Mouse (Mus musculus) bone marrow, adult 2 months (tissue): ENCODE results near the gene Aurkaip1. TPM values are rescaled to one million over a fixed set of nuclear protein-coding genes. Genes with fewer than 3 reads are reported as not detected.

ENCODE experiments used
- H3K27ac ChIP-seq: fragments of 200-500 bp; 2 replicates; pipeline ENCODE4 v1.5.1; 2012; ENCODE audit warnings: low read depth, mild to moderate bottlenecking, control low read depth, inconsistent platforms, low read length; ENCODE audit not compliant: control insufficient read depth, poor library complexity, insufficient read depth
- H3K4me1 ChIP-seq: fragments of 200-500 bp; 2 replicates; pipeline ENCODE4 v1.6.1; 2011; ENCODE audit warnings: low read length; ENCODE audit not compliant: control insufficient read depth, insufficient read depth
- H3K4me3 ChIP-seq: fragments of 200-500 bp; replicated peaks from 2 replicates; pipeline ENCODE3; 2011; ENCODE audit warnings: mild to moderate bottlenecking, low read depth, low read length, control low read depth; ENCODE audit not compliant: control insufficient read depth
- CTCF ChIP-seq: fragments of 200-500 bp; IDR thresholded peaks from 2 replicates; pipeline ENCODE4 v1.5.1; 2011; ENCODE audit warnings: low read length, control low read depth; ENCODE audit not compliant: control insufficient read depth, insufficient read depth
- POLR2A ChIP-seq: fragments of 200-500 bp; IDR thresholded peaks from 2 replicates; pipeline ENCODE4 v1.6.1; 2011; ENCODE audit warnings: low read depth, mild to moderate bottlenecking, control low read depth, low read length, borderline replicate concordance; ENCODE audit not compliant: control insufficient read depth
- WGBS: fragments of 180-500 bp; shearing (Covaris S2); methylation state at CpG from one replicate; pipeline ENCODE4 v1.1.7; 2018; 5-methylcytosine and 5-hydroxymethylcytosine counted together
- polyA plus RNA-seq: library from polyadenylated mRNA; stranded (reverse); fragments of >200 nt; gene quantifications from 2 replicates; pipeline ENCODE4 v1.2.4, GENCODE M21; 2011; ENCODE audit warnings: low replicate concordance; ENCODE audit not compliant: missing spikeins, insufficient read depth, insufficient read length

The Aurkaip1 gene
- polyA plus RNA-seq, 1 experiment: 114 TPM

DNA sequence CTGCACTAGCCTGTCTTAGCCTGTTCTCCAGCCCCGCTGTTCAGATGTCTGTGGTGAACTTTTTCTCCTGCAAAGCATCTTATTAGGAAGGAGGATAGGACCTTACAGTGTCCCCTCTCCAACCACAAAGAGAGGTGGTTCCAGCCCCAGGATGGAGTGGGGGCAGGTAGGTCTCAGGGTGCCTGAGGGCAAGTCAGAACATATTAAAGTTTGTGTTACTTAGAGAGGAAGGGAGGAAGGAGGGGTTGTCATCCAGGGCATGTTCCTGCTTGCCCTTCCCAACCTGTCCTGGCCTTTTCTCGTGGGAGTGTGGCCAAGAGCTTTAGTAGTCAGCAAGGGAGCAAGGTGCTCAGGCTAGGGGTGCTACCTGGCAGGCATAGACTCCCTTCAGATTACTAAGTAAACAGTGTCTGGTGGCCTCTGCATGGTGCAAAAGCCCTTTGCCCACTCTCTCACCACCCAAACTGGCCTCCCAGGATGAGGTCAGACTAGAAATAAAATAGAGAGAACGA lies 40.4 kb upstream of the Aurkaip1 start:
- H3K4me3 ChIP-seq: no peak overlapping the region
- WGBS: 74% methylated on average over 3 of the region's 3 CpGs
- no peaks in the 10 kb centered on the region for H3K4me1 ChIP-seq
- TF ChIP-seq CTCF: no peak
- TF ChIP-seq POLR2A: no peak
- H3K27ac ChIP-seq: no peak overlapping the region

DNA sequence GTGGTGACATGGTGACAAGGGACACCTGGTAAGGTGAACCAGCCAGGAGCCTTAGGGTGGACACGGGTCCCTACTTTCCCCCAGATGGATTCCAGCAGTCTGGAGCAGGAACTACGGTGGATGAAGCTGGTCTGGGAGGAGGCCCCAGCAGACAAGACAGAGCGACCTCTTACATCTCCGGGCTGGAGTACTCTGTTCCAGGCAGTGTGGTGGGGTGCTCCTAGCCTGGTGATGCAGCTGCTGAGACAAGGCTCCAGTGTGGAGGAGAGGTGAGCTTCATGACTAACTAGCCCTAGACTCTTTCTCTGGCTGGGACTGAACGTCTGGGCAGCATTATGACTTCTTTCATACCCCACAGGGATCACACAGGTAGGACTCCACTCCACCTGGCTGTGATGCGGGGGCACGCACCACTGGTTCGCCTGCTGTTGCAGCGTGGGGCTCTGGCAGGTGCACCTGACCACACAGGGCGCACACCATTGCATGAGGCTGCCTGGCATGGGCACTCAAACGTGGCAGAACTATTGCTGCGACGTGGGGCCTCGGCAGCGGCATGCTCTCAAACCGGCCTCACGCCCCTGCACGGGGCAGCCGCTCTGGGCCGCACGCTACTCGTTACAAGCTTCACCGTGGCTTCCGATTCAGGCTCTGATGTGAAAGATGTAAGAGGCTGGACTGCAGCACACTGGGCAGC lies 39.7 kb upstream of the Aurkaip1 start:
- TF ChIP-seq POLR2A (no peak), CTCF (no peak)
- Histone ChIP-seq H3K4me3 (no peak overlapping the region), H3K27ac (no peak overlapping the region), H3K4me1 (no peaks in the 10 kb centered on the region)
- WGBS: 85% methylated on average over 24 of the region's 24 CpGs

DNA sequence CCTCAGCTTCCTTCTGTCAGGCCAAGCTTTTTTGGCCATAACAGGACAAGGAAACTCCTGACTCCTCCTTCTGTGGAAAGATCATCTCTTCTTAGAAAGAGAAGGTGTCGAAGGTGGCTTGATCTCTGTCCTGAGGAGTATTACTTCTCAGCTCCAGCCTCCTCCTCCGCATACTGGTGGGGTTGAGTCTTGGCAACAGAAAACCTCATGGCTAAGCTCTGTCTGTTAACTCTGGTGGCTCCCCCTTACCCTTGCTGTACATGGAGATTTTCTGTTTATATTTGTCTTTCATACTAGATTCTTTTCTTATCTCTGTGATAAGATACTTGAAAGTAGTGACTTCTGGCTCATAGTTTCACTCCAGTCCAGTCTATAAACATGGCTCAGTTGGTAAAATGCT lies 37.3 kb upstream of the Aurkaip1 start:
- Histone ChIP-seq H3K4me3 (no peak overlapping the region), H3K27ac (no peak overlapping the region), H3K4me1 (no peaks in the 10 kb centered on the region)
- WGBS: 78% methylated on average over 2 of the region's 2 CpGs
- TF ChIP-seq POLR2A: no peak
- no peak for TF ChIP-seq CTCF

DNA sequence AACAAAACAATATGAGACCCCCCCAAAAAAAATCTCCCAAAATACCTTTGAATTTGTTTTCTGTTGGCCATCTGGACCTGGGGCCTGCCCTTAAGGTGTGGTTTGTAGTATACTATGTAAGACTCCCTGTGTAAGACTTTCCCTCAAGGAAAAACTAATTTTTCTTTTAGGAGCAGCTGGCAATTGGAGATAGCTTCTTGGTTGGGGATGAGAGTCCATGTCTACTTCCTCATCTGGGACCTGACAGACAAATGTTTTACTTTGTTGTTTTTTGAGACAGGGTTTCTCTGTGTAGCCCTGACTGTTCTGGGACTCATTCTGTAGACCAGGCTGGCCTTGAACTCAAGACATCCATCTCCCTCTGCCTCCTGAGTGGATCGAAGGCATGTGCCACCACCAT lies 29.0 kb upstream of the Aurkaip1 start:
- TF ChIP-seq CTCF (no peak), POLR2A (no peak)
- Histone ChIP-seq H3K27ac (no peak overlapping the region), H3K4me3 (no peak overlapping the region), H3K4me1 (peaks cover 3% of the 10 kb centered on the region; the same call in 1 of the 2 replicates)
- WGBS: 88% methylated on average over 1 of the region's 1 CpGs

DNA sequence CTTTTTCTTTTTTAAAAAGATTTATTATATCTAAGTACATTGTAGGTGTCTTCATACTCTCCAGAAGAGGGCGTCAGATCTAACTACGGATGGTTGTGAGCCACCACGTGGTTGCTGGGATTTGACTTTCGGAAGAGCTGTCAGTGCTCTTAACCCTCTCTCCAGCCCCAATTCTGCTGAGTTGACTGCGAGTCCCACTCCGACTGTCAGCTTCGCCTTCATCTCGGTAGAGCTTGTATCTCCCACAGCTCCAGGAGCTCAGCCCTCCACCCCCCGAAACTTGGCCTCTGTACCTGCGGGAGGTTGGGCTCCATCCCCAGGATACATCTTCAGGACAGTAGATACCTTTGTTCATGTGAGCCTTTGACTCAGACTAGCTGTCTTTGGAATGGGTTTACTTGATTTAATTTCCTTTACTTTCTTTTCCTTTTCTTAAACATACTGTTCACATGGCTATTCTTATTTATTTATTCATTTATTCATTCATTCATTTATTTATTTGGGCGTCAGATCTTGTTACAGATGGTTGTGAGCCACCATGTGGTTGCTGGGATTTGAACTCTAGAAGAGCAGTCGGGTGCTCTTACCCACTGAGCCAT lies 28.2 kb upstream of the Aurkaip1 start, which contains the start of gene Mrpl20:
Gene Mrpl20 (plus strand): TSS at position 138 of the 599 bp plus-strand sequence.
- H3K27ac ChIP-seq: peak within 1 kb of the TSS; percentile 88
- TF ChIP-seq POLR2A (no peak), CTCF (no peak)
- H3K4me3 ChIP-seq: peak within 1 kb of the TSS; percentile 97
- peaks cover 3% of the 10 kb centered on the region; the same call in 1 of the 2 replicates for H3K4me1 ChIP-seq
- 9% methylated on average over 12 of the region's 12 CpGs for WGBS

DNA sequence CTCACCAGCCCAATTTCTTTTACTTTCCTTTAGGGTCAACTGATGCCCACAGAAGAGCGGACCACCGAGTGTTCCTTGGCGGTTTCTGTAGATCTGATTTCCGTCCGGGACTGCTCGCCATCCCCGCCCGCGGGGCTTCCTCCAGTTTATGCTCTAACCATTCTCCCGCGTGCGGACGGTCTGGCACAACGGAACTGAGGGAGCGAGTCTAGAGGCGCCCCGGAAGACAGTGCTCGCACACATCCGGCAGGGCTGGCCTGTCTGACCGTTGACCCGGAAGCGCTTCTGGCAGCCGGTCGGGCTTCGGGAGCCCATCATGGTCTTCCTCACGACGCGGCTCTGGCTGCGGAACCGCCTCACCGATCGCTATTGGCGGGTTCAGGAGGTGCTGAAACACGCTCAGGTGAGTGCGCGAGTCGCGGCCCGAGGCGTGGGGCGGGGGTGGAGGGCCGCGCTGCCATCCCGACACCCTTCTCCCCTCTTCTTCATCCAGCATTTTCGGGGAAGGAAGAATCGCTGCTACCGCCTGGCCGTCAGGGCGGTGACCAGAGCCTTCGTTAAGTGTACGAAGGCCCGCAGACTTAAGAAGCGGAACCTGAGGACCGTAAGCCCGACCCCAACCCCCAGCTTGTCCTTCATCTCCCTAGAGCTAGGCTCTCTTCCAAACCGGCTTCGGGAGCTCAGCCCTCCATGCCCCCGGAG lies 27.6 kb upstream of the Aurkaip1 start:
- Histone ChIP-seq H3K4me3 (peak overlapping the region; percentile 97), H3K4me1 (peaks cover 3% of the 10 kb centered on the region; the same call in 1 of the 2 replicates), H3K27ac (peak overlapping the region; percentile 88)
- peak; percentile 83; the same call in 1 of the 2 replicates for TF ChIP-seq POLR2A
- TF ChIP-seq CTCF: no peak
- under 1% methylated on average over 58 of the region's 58 CpGs for WGBS

DNA sequence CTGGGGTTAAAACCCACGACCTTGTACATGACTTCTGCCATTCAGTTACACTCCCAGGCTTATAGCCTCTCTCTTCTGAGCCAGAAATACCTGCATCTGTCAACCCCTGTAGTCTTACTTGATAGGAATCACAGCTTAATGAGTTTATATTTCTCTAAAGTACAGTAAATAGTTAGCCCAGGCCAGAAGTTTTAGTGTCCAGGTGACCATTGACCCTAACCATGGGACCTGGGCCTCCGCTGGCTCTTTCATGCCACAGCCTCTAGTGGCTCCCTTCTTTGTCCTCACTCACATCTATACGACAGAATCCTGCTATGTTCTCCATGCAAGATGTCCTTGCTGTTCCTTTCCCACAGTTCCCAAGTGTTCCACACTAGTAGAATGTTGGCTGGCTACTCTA lies 23.2 kb upstream of the Aurkaip1 start:
- 87% methylated on average over 3 of the region's 3 CpGs for WGBS
- H3K4me3 ChIP-seq: no peak overlapping the region
- no peak overlapping the region for H3K27ac ChIP-seq
- H3K4me1 ChIP-seq: peaks cover under 1% of the 10 kb centered on the region; the same call in 1 of the 2 replicates
- TF ChIP-seq CTCF: no peak
- TF ChIP-seq POLR2A: no peak

DNA sequence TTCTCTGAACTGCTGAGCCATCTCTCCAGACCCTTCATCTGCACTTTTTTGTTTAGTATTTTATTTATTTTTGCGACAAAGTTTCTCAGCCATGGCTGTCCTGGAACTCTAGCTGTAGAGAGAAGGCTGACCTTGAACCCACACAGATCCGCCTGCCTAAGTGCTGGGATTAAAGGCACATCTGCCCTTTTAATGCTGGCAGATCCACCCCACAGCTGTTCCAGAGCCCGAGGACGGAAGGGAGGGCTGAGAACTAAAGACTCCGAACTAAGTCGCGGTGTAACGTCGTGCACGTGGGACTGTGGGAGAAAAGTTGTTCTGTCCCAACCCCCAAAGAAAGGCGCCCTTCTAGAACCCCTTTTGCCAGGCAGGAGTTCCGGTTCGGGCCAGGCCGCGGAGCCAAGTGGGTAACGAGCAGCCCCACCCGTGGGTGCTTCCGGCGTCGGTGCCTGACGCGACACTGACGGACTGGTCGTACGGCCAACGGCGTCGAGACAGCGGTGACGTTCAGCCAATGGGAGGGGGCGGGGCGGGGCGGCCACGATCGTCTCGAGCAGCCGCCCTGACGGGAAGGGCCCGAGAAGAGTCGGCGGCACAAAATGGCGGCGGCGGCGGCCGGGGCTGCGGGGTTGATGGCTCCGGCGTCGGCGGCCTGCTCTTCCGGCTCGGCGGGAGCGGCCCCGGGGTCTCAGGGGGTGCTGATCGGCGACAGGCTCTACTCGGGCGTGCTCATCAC lies 19.0 kb upstream of the Aurkaip1 start, which contains the start of gene Ccnl2:
Gene Ccnl2 (plus strand): TSS at position 561 of the 736 bp plus-strand sequence.
- Histone ChIP-seq H3K27ac (peak within 1 kb of the TSS; percentile 84), H3K4me3 (peak within 1 kb of the TSS; percentile 81), H3K4me1 (peaks cover 2% of the 10 kb centered on the region)
- WGBS: under 1% methylated on average over 60 of the region's 60 CpGs
- peak; percentile 74; the same call in 1 of the 2 replicates for TF ChIP-seq POLR2A
- no peak for TF ChIP-seq CTCF
